Mouse (Mus musculus) midbrain, embryonic 16.5 days (tissue): ENCODE data around the gene Srebf2. TPM values are rescaled to one million over a fixed set of nuclear protein-coding genes. Genes with fewer than 3 reads are reported as not detected.

ENCODE experiments used
- ATAC-seq: fragments of 200-750 bp; cut with Nextera tagmentation; 2 replicates; pipeline ENCODE4 v1.8.0; 2017; ENCODE audit warnings: moderate TSS enrichment
- H3K27ac ChIP-seq: fragments of 300-500 bp; sonication (generic); 2 replicates; pipeline ENCODE4 v1.5.1; 2014; ENCODE audit warnings: mild to moderate bottlenecking, low read length, mixed read lengths
- H3K27me3 ChIP-seq: fragments of 300-500 bp; sonication (generic); 2 replicates; pipeline ENCODE4 v1.6.1; 2014; ENCODE audit warnings: low read depth, low read length, mixed read lengths; ENCODE audit not compliant: control insufficient read depth, insufficient read depth
- H3K36me3 ChIP-seq: fragments of 300-500 bp; sonication (generic); 2 replicates; pipeline ENCODE4 v1.6.1; 2014; ENCODE audit warnings: mild to moderate bottlenecking, low read length, moderate library complexity, mixed read lengths; ENCODE audit not compliant: control insufficient read depth, insufficient read depth
- H3K4me1 ChIP-seq: fragments of 300-500 bp; sonication (generic); 2 replicates; pipeline ENCODE4 v1.6.1; 2014; ENCODE audit warnings: mild to moderate bottlenecking, low read length, mixed read lengths; ENCODE audit not compliant: control insufficient read depth, insufficient read depth
- H3K4me2 ChIP-seq: fragments of 300-500 bp; sonication (generic); 2 replicates; pipeline ENCODE4 v1.6.1; 2014; ENCODE audit warnings: mild to moderate bottlenecking, low read length, mixed read lengths
- H3K4me3 ChIP-seq: fragments of 300-500 bp; sonication (generic); 2 replicates; pipeline ENCODE4 v1.5.1; 2014; ENCODE audit warnings: low read depth, mild to moderate bottlenecking, low read length, moderate library complexity, mixed read lengths
- H3K9ac ChIP-seq: fragments of 300-500 bp; sonication (generic); 2 replicates; pipeline ENCODE4 v1.6.1; 2014; ENCODE audit warnings: low read depth, low read length, mixed read lengths
- H3K9me3 ChIP-seq: fragments of 300-500 bp; sonication (generic); replicated peaks from 2 replicates; pipeline ENCODE4 v1.6.1; 2014; ENCODE audit warnings: mild to moderate bottlenecking, low read length, mixed read lengths; ENCODE audit not compliant: control insufficient read depth, poor library complexity, severe bottlenecking
- WGBS: fragments of 180-500 bp; shearing (Covaris S2); extraction: QIAGEN DNeasy Blood & Tissue Kit; methylation state at CpG from one replicate; pipeline ENCODE4 v1.1.7; 2014; 5-methylcytosine and 5-hydroxymethylcytosine counted together
- polyA plus RNA-seq: library from polyadenylated mRNA; unstranded; fragments of >200 nt; fragmentation: Nextera tagmentation; extraction: Ambion mirVana; gene quantifications from 2 replicates; pipeline ENCODE4 v1.2.1, GENCODE M21; 2015

Gene Srebf2
- polyA plus RNA-seq, 1 experiment from 2014 or later, result 194 TPM

- peaks cover 30% of the 10 kb centered on the region for H3K36me3 ChIP-seq
- no peak overlapping the region for H3K4me3 ChIP-seq
- H3K9ac ChIP-seq, result no peak overlapping the region
- H3K27me3 ChIP-seq, result no peaks in the 10 kb centered on the region
- 83% methylated on average over 36 of the region's 36 CpGs for WGBS
- H3K27ac ChIP-seq, result no peak overlapping the region
- no peaks in the 10 kb centered on the region for H3K9me3 ChIP-seq
- H3K4me1 ChIP-seq, result peaks cover 17% of the 10 kb centered on the region
- ATAC-seq, result no peak
- H3K4me2 ChIP-seq, result no peak overlapping the region
Measured at GRCm38 (mm10) chr15:82170437-82171377, 23.7 kb downstream of the Srebf2 start.

DNA sequence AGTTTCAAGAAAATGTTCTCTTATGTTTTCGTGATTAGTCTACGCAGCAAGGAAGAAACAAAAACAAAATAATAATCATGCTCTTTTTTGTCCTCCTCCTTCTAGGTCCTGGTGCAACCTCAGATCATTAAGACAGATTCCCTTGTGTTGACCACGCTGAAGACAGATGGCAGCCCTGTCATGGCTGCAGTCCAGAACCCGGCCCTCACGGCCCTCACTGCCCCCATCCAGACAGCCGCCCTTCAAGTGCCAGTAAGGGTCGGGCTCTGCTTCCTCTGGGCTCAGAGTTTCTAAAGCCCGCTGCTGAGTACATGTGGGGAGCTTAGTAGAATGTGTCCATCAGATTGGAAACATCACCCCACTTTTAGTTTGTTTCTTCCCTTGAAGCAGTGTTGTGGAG, 25.7 kb downstream of the Srebf2 start:
- WGBS, result 85% methylated on average over 8 of the region's 8 CpGs
- ATAC-seq, result no peak
- no peaks in the 10 kb centered on the region for H3K27me3 ChIP-seq
- H3K27ac ChIP-seq, result no peak overlapping the region
- H3K4me2 ChIP-seq, result no peak overlapping the region
- H3K9me3 ChIP-seq, result no peaks in the 10 kb centered on the region
- H3K36me3 ChIP-seq, result peaks cover 48% of the 10 kb centered on the region
- H3K9ac ChIP-seq, result no peak overlapping the region
- H3K4me1 ChIP-seq, result no peaks in the 10 kb centered on the region
- no peak overlapping the region for H3K4me3 ChIP-seq

DNA sequence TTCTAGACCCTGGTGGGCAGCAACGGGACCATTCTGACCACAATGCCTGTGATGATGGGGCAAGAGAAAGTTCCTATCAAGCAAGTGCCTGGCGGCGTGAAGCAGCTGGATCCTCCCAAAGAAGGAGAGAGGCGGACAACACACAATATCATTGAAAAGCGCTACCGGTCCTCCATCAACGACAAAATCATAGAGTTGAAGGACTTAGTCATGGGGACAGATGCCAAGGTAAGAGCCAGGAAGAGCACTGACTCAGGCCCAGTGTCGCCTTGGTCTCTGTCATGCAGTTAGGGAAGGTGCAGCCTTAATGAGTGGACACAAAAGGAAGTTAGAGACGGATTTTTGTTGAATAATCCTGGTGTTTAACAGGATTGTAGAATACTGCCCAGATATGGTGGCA, 28.1 kb downstream of the Srebf2 start:
- Histone ChIP-seq H3K4me2 (no peak overlapping the region), H3K4me3 (no peak overlapping the region), H3K27me3 (no peaks in the 10 kb centered on the region), H3K36me3 (peaks cover 72% of the 10 kb centered on the region), H3K27ac (no peak overlapping the region), H3K9me3 (no peaks in the 10 kb centered on the region), H3K9ac (no peak overlapping the region), H3K4me1 (no peaks in the 10 kb centered on the region)
- 95% methylated on average over 9 of the region's 9 CpGs for WGBS
- no peak for ATAC-seq

- ATAC-seq, result no peak
- peaks cover 82% of the 10 kb centered on the region for H3K36me3 ChIP-seq
- H3K4me3 ChIP-seq, result no peak overlapping the region
- H3K9ac ChIP-seq, result no peak overlapping the region
- no peaks in the 10 kb centered on the region for H3K4me1 ChIP-seq
- WGBS, result 90% methylated on average over 7 of the region's 7 CpGs
- H3K27me3 ChIP-seq, result no peaks in the 10 kb centered on the region
- H3K9me3 ChIP-seq, result no peaks in the 10 kb centered on the region
- no peak overlapping the region for H3K27ac ChIP-seq
- no peak overlapping the region for H3K4me2 ChIP-seq
Measured at GRCm38 (mm10) chr15:82177743-82178290, 30.8 kb downstream of the Srebf2 start.

- no peak overlapping the region for H3K4me2 ChIP-seq
- H3K27ac ChIP-seq, result no peak overlapping the region
- no peaks in the 10 kb centered on the region for H3K27me3 ChIP-seq
- no peak overlapping the region for H3K9ac ChIP-seq
- no peak for ATAC-seq
- no peaks in the 10 kb centered on the region for H3K9me3 ChIP-seq
- H3K4me3 ChIP-seq, result no peak overlapping the region
- peaks cover 87% of the 10 kb centered on the region for H3K36me3 ChIP-seq
- WGBS, result 84% methylated on average over 5 of the region's 5 CpGs
- no peaks in the 10 kb centered on the region for H3K4me1 ChIP-seq
Measured at GRCm38 (mm10) chr15:82181131-82181530, 34.1 kb downstream of the Srebf2 start.

DNA sequence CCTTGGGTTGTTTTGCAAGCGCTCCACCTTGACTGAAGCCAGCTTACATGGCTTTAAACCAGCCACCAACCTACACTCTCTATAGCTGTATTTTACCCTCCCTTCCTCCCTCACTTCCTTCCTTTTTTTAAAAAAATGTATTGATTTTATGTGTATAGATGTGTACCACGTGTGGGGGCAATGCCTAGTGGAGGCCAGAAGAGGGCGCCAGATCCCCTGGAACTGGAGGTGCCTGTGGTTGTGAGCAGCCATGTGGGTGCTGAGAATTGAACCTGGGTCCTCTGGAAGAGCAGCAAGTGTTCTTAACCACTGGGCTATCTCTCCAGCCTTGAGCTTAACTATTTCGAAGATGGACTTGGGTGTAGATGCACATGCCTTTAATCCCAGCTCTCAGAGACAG, 35.3 kb downstream of the Srebf2 start:
- no peaks in the 10 kb centered on the region for H3K27me3 ChIP-seq
- no peak for ATAC-seq

DNA sequence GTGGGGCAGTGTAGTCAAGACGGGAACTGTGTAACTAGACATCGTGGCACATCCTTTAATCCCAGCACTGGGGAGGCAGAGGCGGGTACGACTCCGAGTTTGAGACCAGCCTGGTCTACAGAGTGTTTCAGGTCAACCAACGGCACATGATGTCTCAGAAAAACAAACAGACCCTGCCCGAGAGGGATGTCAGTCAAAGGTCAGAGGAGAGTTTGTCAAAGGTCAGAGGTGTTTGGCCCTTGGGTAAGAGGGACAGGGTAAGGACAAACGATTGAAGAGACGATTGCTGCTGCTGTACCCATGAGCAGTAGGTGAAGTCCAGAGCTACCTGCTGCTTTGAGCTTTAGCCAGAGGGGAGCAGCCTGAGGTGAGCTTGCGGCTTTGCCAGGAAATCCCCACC, 36.6 kb downstream of the Srebf2 start:
- Histone ChIP-seq H3K27ac (no peak overlapping the region), H3K9ac (no peak overlapping the region), H3K27me3 (no peaks in the 10 kb centered on the region), H3K4me3 (no peak overlapping the region), H3K36me3 (peaks cover 79% of the 10 kb centered on the region), H3K4me2 (no peak overlapping the region), H3K9me3 (no peaks in the 10 kb centered on the region), H3K4me1 (no peaks in the 10 kb centered on the region)
- ATAC-seq, result no peak
- WGBS, result 84% methylated on average over 10 of the region's 10 CpGs

More for the DNA sequence above, 35.3 kb downstream of the Srebf2 start:
- 95% methylated on average over 4 of the region's 4 CpGs for WGBS
- H3K36me3 ChIP-seq, result peaks cover 87% of the 10 kb centered on the region
- H3K27ac ChIP-seq, result no peak overlapping the region
- no peak overlapping the region for H3K4me2 ChIP-seq
- H3K4me3 ChIP-seq, result no peak overlapping the region
- no peaks in the 10 kb centered on the region for H3K4me1 ChIP-seq
- no peaks in the 10 kb centered on the region for H3K9me3 ChIP-seq
- no peak overlapping the region for H3K9ac ChIP-seq

- WGBS, result 82% methylated on average over 7 of the region's 7 CpGs
- no peak overlapping the region for H3K4me2 ChIP-seq
- ATAC-seq, result no peak
- H3K9ac ChIP-seq, result no peak overlapping the region
- H3K9me3 ChIP-seq, result no peaks in the 10 kb centered on the region
- H3K4me1 ChIP-seq, result no peaks in the 10 kb centered on the region
- H3K27me3 ChIP-seq, result no peaks in the 10 kb centered on the region
- H3K36me3 ChIP-seq, result peaks cover 77% of the 10 kb centered on the region
- H3K27ac ChIP-seq, result no peak overlapping the region
- H3K4me3 ChIP-seq, result no peak overlapping the region
Measured at GRCm38 (mm10) chr15:82184183-82184582, 37.2 kb downstream of the Srebf2 start.

GRCm38 (mm10) chr15:82184656-82185055, 37.7 kb downstream of the Srebf2 start:
- H3K4me1 ChIP-seq, result no peaks in the 10 kb centered on the region
- ATAC-seq, result no peak
- WGBS, result 95% methylated on average over 10 of the region's 10 CpGs
- peaks cover 76% of the 10 kb centered on the region for H3K36me3 ChIP-seq
- no peak overlapping the region for H3K4me2 ChIP-seq
- no peak overlapping the region for H3K9ac ChIP-seq
- H3K27ac ChIP-seq, result no peak overlapping the region
- no peaks in the 10 kb centered on the region for H3K27me3 ChIP-seq
- no peak overlapping the region for H3K4me3 ChIP-seq
- H3K9me3 ChIP-seq, result no peaks in the 10 kb centered on the region
